ENCODE assay signal across 12 mouse cellular contexts in genomic region chr17:84154302-84155028, GRCm38 (mm10). TPM values are rescaled to one million over a fixed set of nuclear protein-coding genes. Genes with fewer than 3 reads are reported as not detected.
DNase-seq lines count a peak whose midpoint lies in the region; ATAC-seq and TF ChIP-seq lines count a peak whose summit lies in the region.
"Had no signal": no experiment of that assay in that cellular context is flagged by ENCODE, and none has a peak within 500 bp of the region (broad histone marks: within the 10 kb centered on the region; RNA-seq: fewer than 3 reads in every experiment).

No protein-coding gene starts in this region.

- no peak overlapping the region for H3K4me3 ChIP-seq in heart, embryonic 13.5 days
- no peak overlapping the region; the same call in 1 of the 2 replicates for H3K4me3 ChIP-seq in G1E (ENCODE audit: low read depth, low read length)
- H3K4me3 ChIP-seq in embryonic facial prominence, embryonic 10.5 days: no peak overlapping the region
- H3K4me3 ChIP-seq in liver, embryonic 13.5 days (replicated peaks): no peak overlapping the region
- H3K4me3 ChIP-seq: forebrain, embryonic 13.5 days; hindbrain, embryonic 15.5 days had no signal

- H3K9me3 ChIP-seq in heart, embryonic 13.5 days: no peaks in the 10 kb centered on the region
- H3K9me3 ChIP-seq in G1E (replicated peaks): no peaks in the 10 kb centered on the region
- no peaks in the 10 kb centered on the region for H3K9me3 ChIP-seq in embryonic facial prominence, embryonic 10.5 days
- H3K9me3 ChIP-seq in liver, embryonic 13.5 days (replicated peaks): no peaks in the 10 kb centered on the region
- H3K9me3 ChIP-seq: forebrain, embryonic 13.5 days; hindbrain, embryonic 15.5 days had no signal

- peak overlapping the region; percentile 70 for H3K27ac ChIP-seq in heart, embryonic 13.5 days (replicated peaks)
- 0 out of 2 replicates have a peak overlapping the region, but pooled peaks have one; percentile 63 for H3K27ac ChIP-seq in embryonic facial prominence, embryonic 10.5 days (replicated peaks)
- H3K27ac ChIP-seq in liver, embryonic 13.5 days: peak overlapping the region; percentile 98
- H3K27ac ChIP-seq: forebrain, embryonic 13.5 days; hindbrain, embryonic 15.5 days had no signal

- no peak for TF ChIP-seq CTCF in G1E (IDR thresholded peaks at IDR 0.05; ENCODE audit: low read depth, low read length)

- H3K4me1 ChIP-seq in heart, embryonic 13.5 days: peaks cover 77% of the 10 kb centered on the region
- peaks cover 93% of the 10 kb centered on the region for H3K4me1 ChIP-seq in G1E (ENCODE audit: insufficient read depth, low read depth, low read length)
- peaks cover 61% of the 10 kb centered on the region for H3K4me1 ChIP-seq in embryonic facial prominence, embryonic 10.5 days
- peaks cover 99% of the 10 kb centered on the region for H3K4me1 ChIP-seq in liver, embryonic 13.5 days (replicated peaks)

- DNase-seq in heart, postnatal 10 days: no peak
- DNase-seq in G1E (ENCODE audit: low spot score): no peak
- no peak for DNase-seq in embryonic facial prominence, embryonic 10.5 days (ENCODE audit: low spot score)
- DNase-seq in liver, embryonic 13.5 days: peak; percentile 76
- DNase-seq in lung, postnatal 10 days: no peak
- no peak for DNase-seq in ovary, postnatal 14 days (ENCODE audit: low spot score)
- no peak for DNase-seq in embryo, embryonic 11 days
- DNase-seq: gastrocnemius, postnatal 36 days; right cerebral cortex, postnatal 25 days had no signal

- peak overlapping the region; percentile 32 for H3K4me2 ChIP-seq in heart, embryonic 13.5 days
- peak overlapping the region; percentile 50 for H3K4me2 ChIP-seq in liver, embryonic 13.5 days
- H3K4me2 ChIP-seq: forebrain, embryonic 13.5 days; hindbrain, embryonic 15.5 days had no signal

- intact Hi-C loops in heart, postnatal 10 days (cut with DNase I): no loop called here

- no peak overlapping the region for H3K9ac ChIP-seq in heart, embryonic 13.5 days
- H3K9ac ChIP-seq in liver, embryonic 13.5 days: peak overlapping the region; percentile 72
- H3K9ac ChIP-seq: forebrain, embryonic 13.5 days; hindbrain, embryonic 15.5 days had no signal

- 0 out of 2 replicates have a peak, but pooled peaks cover 12% of the 10 kb centered on the region for H3K27me3 ChIP-seq in heart, embryonic 13.5 days (replicated peaks)
- H3K27me3 ChIP-seq in G1E (ENCODE audit: insufficient read depth, low read length): no peaks in the 10 kb centered on the region
- H3K27me3 ChIP-seq in embryonic facial prominence, embryonic 10.5 days (replicated peaks; ENCODE audit: low read depth, poor library complexity, severe bottlenecking): peaks cover 75% of the 10 kb centered on the region
- H3K27me3 ChIP-seq in liver, embryonic 13.5 days: no peaks in the 10 kb centered on the region
- H3K27me3 ChIP-seq: hindbrain, embryonic 15.5 days had no signal

- ATAC-seq in heart, embryonic 13.5 days (ENCODE audit: extremely low read depth, insufficient number of reproducible peaks, low FRiP score, low TSS enrichment): peak; percentile 69
- peak; percentile 22; the same call in 1 of the 2 replicates for ATAC-seq in G1E (ENCODE audit: extremely low read depth, insufficient number of reproducible peaks, low FRiP score, poor library complexity, severe bottlenecking)
- peak; percentile 66 for ATAC-seq in liver, embryonic 13.5 days (ENCODE audit: low read depth)
- ATAC-seq: forebrain, embryonic 13.5 days had no signal

- H3K36me3 ChIP-seq in heart, embryonic 13.5 days: no peaks in the 10 kb centered on the region
- no peaks in the 10 kb centered on the region for H3K36me3 ChIP-seq in G1E (replicated peaks)
- H3K36me3 ChIP-seq in embryonic facial prominence, embryonic 10.5 days (replicated peaks): no peaks in the 10 kb centered on the region
- H3K36me3 ChIP-seq in liver, embryonic 13.5 days: no peaks in the 10 kb centered on the region
- H3K36me3 ChIP-seq: hindbrain, embryonic 15.5 days had no signal

- 55% methylated on average over 11 of the region's 11 CpGs for WGBS in heart, embryonic 13.5 days
- 84% methylated on average over 11 of the region's 11 CpGs for WGBS in embryonic facial prominence, embryonic 10.5 days
- WGBS in liver, embryonic 13.5 days (ENCODE audit: insufficient replicate concordance): 33% methylated on average over 11 of the region's 11 CpGs

RNA-seq across cellular contexts. Expression of gene Zfp36l2, which starts 33.3 kb away (rescaled TPM):
- 5.6 and 6.2 TPM in 2 replicates for polyA plus RNA-seq in heart, embryonic 13.5 days (2015; fragmentation: Nextera tagmentation; extraction: Ambion mirVana)
- total RNA-seq in heart, postnatal 10 days (2021): 10 to 100 TPM; 36.9 to 42.5 TPM
- 417 and 437 TPM in 2 replicates for total RNA-seq in G1E (2014; fragmentation: Nextera tagmentation)
- total RNA-seq in G1E (2017): 112 TPM in 2 replicates
- polyA plus RNA-seq in G1E (2012): 884 and 1,243 TPM in 2 replicates
- polyA plus RNA-seq in embryonic facial prominence, embryonic 10.5 days (2016; fragmentation: Nextera tagmentation; extraction: Ambion mirVana): 10.8 and 12.0 TPM in 2 replicates
- polyA plus RNA-seq in liver, embryonic 13.5 days (2015; fragmentation: Nextera tagmentation; extraction: Ambion mirVana): 8.9 and 10.0 TPM in 2 replicates

Comparison
In these comparisons a context has a peak if more than half of its experiments do, and no peak if none do; other contexts are left out.
1. RNA of gene Zfp36l2, which starts 33.3 kb away (polyA plus RNA-seq): 884 to 1,243 TPM in G1E; 10.8 to 12.0 TPM in embryonic facial prominence, embryonic 10.5 days, 8.9 to 10.0 TPM in liver, embryonic 13.5 days and 5.6 to 6.2 TPM in heart, embryonic 13.5 days; every median in the first group is over 10 times any median in the second.
2. Peak in every context shown above with its lines, with median percentiles within 50 percentile points of each other: ATAC-seq and H3K27ac ChIP-seq.